Mouse (Mus musculus) small intestine, adult 2 months (tissue): Measurements from ENCODE around the gene Gart. TPM values are rescaled to one million over a fixed set of nuclear protein-coding genes. Genes with fewer than 3 reads are reported as not detected.

Experiments
- H3K27ac ChIP-seq: fragments of 200-500 bp; 2 replicates; pipeline ENCODE4 v1.5.1; 2012; ENCODE audit warnings: low read depth, low read length, control low read depth, inconsistent platforms; ENCODE audit not compliant: insufficient read depth
- H3K27me3 ChIP-seq: fragments of 200-500 bp; 2 replicates; pipeline ENCODE4 v1.6.1; 2012; ENCODE audit warnings: mild to moderate bottlenecking, moderate library complexity, low read length, inconsistent platforms; ENCODE audit not compliant: control insufficient read depth, insufficient read depth
- H3K36me3 ChIP-seq: fragments of 200-500 bp; 2 replicates; pipeline ENCODE4 v1.6.1; 2012; ENCODE audit warnings: mild to moderate bottlenecking, low read length, control low read depth, inconsistent platforms; ENCODE audit not compliant: control insufficient read depth, insufficient read depth
- H3K4me1 ChIP-seq: fragments of 200-500 bp; 2 replicates; pipeline ENCODE4 v1.6.1; 2012; ENCODE audit warnings: low read length, inconsistent platforms, mixed read lengths; ENCODE audit not compliant: control insufficient read depth, insufficient read depth, insufficient read length
- H3K4me3 ChIP-seq: fragments of 200-500 bp; 2 replicates; pipeline ENCODE4 v1.5.1; 2012; ENCODE audit warnings: low read depth, mild to moderate bottlenecking, control low read depth, inconsistent platforms, low read length, moderate library complexity
- CTCF ChIP-seq: fragments of 200-500 bp; IDR thresholded peaks from 2 replicates; pipeline ENCODE4 v1.5.1; 2012; ENCODE audit warnings: low read depth, mild to moderate bottlenecking, control low read depth, inconsistent platforms, low read length, moderate library complexity, mixed read lengths; ENCODE audit not compliant: insufficient replicate concordance, insufficient read length; ENCODE audit errors: extremely low read depth
- POLR2A ChIP-seq: fragments of 200-500 bp; IDR thresholded peaks from 2 replicates; pipeline ENCODE4 v1.6.1; 2012; ENCODE audit warnings: low read depth, mild to moderate bottlenecking, control low read depth, inconsistent platforms, low read length, moderate library complexity
- WGBS: fragments of 180-500 bp; shearing (Covaris S2); methylation state at CpG from one replicate; pipeline ENCODE4 v1.1.7; 2018; 5-methylcytosine and 5-hydroxymethylcytosine counted together
- polyA plus RNA-seq: library from polyadenylated mRNA; depleted of rRNA; stranded (reverse); fragments of >200 nt; gene quantifications from 2 replicates; pipeline ENCODE4 v1.2.3, GENCODE M21; 2012

Gene Gart
- polyA plus RNA-seq, 1 experiment = 22.3 TPM

DNA sequence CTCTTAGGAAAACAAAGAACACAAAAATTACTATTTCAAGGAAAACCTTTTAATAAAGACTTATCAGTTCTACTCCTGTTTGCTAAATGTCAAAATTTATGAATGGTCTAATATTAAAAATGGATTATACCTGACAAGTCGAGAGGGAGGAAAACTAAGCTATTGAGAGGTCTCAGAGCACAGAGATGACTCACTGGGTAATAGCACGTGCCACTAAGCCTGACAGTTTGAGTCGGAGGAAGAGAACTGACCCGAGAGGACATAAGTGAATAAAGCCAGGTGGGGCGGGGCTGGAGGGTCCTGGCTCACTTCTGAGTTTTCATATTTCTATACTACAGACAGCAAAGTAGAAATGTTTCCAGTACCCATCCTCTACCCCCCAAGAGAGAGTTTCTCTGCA lies 39.6 kb upstream of the Gart start:
- TF ChIP-seq CTCF (no peak), POLR2A (no peak)
- 69% methylated on average over 5 of the region's 5 CpGs for WGBS
- H3K27me3 ChIP-seq = no peaks in the 10 kb centered on the region

DNA sequence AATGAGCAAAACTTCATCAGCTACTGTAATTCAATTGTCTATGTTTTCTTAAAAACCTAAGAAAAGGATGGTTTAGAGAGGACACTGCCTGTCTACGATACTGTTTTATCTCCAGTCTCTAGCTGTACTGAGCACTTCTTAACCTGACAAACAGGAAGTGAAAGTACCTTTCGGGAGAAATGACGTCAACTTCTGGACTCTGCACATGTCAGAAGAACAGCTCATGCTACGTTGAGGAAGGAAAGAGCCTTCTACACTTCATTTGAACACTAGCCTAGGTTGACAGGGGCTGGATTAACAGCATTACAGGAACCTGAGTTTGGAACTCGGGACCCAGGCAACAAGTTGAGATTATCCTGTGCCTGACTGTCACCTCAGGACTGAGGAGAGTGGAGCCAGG lies 38.8 kb upstream of the Gart start:
- WGBS = 22% methylated on average over 5 of the region's 5 CpGs
- peak overlapping the region; percentile 60 for H3K27ac ChIP-seq

More for the DNA sequence above, 39.6 kb upstream of the Gart start:
- H3K27ac ChIP-seq = no peak overlapping the region
- H3K4me1 ChIP-seq = peaks cover 5% of the 10 kb centered on the region; the same call in 1 of the 2 replicates
- H3K36me3 ChIP-seq = peaks cover 25% of the 10 kb centered on the region
- no peak overlapping the region for H3K4me3 ChIP-seq

DNA sequence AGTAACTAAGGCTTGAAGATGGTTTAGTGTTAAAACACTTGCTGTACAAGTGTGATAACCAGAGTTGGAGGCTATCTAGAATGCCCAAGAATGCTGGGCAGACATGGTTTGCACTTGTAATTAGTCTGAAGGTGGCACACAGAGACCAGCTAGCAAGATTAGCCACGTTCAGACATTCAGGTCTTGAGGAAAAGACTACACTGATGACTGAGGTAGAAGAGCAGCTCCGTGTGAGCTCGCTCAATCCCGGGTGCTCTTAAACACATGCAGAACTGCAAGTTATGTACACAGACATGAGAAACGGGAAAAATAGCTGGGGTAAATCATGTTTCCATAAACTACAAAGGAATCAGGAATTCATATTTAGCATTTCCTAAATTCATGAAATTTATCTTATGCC lies 33.9 kb upstream of the Gart start:
- Histone ChIP-seq H3K4me1 (peaks cover under 1% of the 10 kb centered on the region; the same call in 1 of the 2 replicates), H3K36me3 (peaks cover 61% of the 10 kb centered on the region), H3K4me3 (no peak overlapping the region), H3K27me3 (no peaks in the 10 kb centered on the region), H3K27ac (no peak overlapping the region)
- TF ChIP-seq CTCF = no peak
- no peak for TF ChIP-seq POLR2A
- WGBS = 67% methylated on average over 5 of the region's 5 CpGs

More for the DNA sequence above, 38.8 kb upstream of the Gart start:
- peaks cover 29% of the 10 kb centered on the region for H3K36me3 ChIP-seq
- H3K4me3 ChIP-seq = no peak overlapping the region
- TF ChIP-seq CTCF (no peak), POLR2A (no peak)
- H3K27me3 ChIP-seq = no peaks in the 10 kb centered on the region
- H3K4me1 ChIP-seq = peaks cover 5% of the 10 kb centered on the region; the same call in 1 of the 2 replicates

DNA sequence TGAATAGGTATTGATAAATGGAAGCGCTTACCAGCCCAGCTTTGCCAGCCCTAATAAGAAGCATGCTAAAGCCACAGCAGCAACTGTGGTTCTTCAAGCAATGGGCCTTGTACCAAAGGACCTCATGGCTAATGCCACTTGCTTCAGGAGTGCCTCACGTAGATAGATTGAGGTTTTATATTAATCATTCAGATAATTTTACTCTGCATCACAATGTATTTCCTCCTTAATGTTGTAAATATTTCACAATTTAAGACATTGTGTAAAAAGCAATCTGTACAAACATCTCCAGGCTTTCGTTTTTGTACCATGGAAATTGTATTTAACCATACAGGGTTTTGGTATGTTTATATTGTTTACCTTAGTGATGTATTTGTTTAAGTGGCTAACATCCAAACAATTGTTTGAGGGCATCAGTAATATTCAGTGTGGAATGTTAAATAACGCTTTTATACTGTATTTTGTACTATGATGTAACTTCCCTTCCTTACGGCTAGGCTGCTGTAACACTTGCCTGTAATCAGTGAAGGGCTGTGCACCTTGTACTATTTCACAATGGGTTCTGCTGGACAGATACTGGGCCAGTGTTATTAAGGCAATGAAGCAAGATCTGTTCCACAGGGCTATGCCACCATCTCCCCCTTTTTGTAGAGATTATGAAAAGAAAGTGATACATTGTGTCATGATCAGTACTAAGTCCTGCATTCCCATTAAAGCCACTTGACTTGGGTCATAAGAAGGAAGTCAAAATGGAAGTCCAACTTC lies 31.6 kb upstream of the Gart start:
- Histone ChIP-seq H3K36me3 (peaks cover 67% of the 10 kb centered on the region), H3K27ac (no peak overlapping the region)
- WGBS = 49% methylated on average over 5 of the region's 5 CpGs

DNA sequence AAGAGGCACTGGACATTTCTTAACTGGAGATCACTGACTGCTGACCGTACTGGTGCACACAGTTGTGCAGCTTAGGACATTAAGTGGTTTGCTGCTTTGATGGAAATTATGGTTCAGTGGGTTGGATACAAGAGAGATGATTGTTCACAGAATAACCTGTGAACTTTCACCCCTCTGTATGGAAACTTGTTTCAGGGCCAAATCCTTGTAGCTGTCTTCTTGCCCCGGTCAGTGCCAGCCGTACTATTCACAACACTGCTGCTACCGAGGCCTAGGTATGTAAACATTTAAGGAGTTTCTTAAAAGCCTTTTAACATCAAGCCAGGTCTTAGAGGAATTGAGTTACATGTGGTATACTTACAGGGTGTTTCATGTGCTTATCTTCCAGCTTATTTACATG lies 27.7 kb upstream of the Gart start:
- Histone ChIP-seq H3K36me3 (peaks cover 70% of the 10 kb centered on the region), H3K27ac (no peak overlapping the region), H3K4me3 (no peak overlapping the region), H3K27me3 (no peaks in the 10 kb centered on the region), H3K4me1 (no peaks in the 10 kb centered on the region)
- TF ChIP-seq CTCF (no peak), POLR2A (no peak)
- WGBS = 45% methylated on average over 4 of the region's 4 CpGs

More for the DNA sequence above, 31.6 kb upstream of the Gart start:
- Histone ChIP-seq H3K27me3 (no peaks in the 10 kb centered on the region), H3K4me1 (no peaks in the 10 kb centered on the region), H3K4me3 (no peak overlapping the region)
- TF ChIP-seq POLR2A = no peak
- TF ChIP-seq CTCF = no peak

DNA sequence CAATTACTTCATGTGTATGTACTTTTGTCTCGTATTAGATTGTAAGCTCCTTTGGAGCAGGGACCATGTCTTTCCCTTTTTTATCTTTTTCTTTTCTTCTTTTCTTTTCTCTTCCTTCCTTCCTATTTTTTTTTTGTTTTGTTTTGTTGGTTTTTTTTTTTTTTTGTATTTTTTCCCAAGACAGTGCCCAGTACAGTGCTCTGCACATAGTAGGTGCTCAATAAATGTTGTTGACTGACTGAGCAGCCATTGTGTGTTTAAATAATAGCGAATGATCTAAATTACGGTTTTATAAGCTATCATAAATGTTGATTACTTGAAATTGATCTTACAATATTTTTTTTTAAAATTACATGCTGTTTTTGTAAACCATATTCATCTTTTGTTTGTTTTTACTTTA lies 17.0 kb upstream of the Gart start:
- Histone ChIP-seq H3K27ac (no peak overlapping the region), H3K27me3 (no peaks in the 10 kb centered on the region), H3K4me1 (no peaks in the 10 kb centered on the region), H3K36me3 (peaks cover 72% of the 10 kb centered on the region), H3K4me3 (no peak overlapping the region)
- WGBS = 78% methylated on average over 3 of the region's 3 CpGs
- TF ChIP-seq CTCF = no peak
- TF ChIP-seq POLR2A = no peak

DNA sequence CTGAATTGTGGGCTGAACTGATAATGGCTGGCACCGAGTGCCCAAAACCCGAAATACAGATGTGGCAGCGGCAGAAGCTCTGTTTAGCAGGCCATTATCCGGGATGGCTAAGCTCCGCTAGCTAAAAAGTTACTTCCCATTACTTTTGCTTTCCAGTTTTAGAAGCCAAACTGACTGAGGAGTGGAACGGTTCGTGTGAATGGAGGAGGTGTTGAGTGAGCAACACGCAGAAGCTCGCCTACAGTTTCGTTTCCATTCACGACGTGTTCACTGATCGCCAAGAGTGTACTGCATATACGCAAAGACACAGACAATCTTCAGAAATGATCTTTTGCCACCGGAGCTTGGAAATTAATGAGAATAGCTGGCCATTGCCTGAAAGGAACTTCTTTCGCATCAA lies 15.6 kb upstream of the Gart start:
- 95% methylated on average over 16 of the region's 16 CpGs for WGBS
- H3K4me1 ChIP-seq = no peaks in the 10 kb centered on the region
- no peak for TF ChIP-seq POLR2A
- TF ChIP-seq CTCF = no peak
- no peak overlapping the region for H3K27ac ChIP-seq
- no peak overlapping the region for H3K4me3 ChIP-seq
- peaks cover 78% of the 10 kb centered on the region for H3K36me3 ChIP-seq
- H3K27me3 ChIP-seq = no peaks in the 10 kb centered on the region

DNA sequence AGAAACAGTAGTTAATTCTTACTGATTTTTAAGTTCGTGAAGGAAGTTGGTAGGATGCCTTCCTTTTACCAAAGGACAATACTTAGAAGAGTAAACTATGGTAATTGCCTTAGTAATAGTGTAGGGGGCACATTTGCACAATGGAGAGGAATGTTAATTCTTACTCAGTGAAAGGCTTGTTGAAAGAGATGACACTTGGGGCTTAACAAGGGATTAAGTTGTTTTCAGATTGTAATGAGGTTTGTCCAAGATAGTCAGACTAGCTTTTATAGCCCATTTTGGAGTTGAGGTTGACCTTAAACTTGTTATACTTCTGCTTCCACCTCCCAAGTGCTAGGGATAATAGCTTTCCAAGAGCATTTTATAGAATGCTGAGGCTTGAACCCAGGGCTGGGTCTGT lies 14.6 kb upstream of the Gart start:
- Histone ChIP-seq H3K4me3 (no peak overlapping the region), H3K36me3 (peaks cover 81% of the 10 kb centered on the region), H3K27me3 (no peaks in the 10 kb centered on the region), H3K4me1 (no peaks in the 10 kb centered on the region), H3K27ac (no peak overlapping the region)
- no peak for TF ChIP-seq CTCF
- TF ChIP-seq POLR2A = no peak
- WGBS = 70% methylated on average over 1 of the region's 1 CpGs
